In the genomic region with DNA sequence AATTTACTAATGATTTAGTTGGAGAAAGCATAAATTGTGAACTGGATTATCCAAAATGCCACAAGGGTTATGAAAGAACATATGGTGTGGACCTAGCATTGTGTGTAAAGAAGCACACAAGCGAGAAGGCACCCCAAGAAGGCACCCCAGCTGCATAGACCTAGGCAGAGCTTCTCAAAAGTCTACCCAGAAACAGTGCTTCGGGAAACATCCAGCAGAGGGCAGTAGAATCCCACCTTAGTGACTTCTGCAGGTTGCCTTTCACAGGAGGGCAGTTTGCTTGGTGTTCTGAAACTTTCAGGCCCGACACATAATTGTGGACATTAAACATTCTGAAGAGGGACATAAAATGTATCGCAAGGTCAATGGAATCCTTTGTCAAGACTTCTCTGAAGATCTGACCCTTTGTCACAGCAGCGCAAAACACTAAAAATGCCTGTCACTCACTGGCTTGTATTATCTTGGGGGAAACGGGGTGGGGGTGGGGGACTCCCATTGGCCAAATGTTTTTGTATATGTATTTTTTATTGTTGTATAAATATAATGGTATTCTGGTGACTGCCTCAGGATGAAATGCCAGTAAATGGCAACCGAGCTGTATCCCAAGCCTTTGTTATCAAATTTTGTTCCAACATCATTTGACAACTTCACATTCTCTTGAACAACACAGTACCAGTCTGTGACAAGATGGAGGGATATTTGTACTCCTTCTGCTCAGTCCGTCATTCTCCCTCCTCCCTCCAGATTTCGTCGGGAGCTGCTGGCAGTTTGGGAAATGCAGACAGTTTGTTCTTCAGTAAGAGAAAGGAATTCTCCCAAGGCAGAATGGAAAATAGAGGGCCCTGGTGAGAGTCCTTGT, we compare ENCODE assay signal across 9 mouse cellular contexts.
A peak's percentile ranks its signal among the peaks of the same experiment; 100 is the strongest.
DNase-seq lines count a peak whose midpoint lies in the region; ATAC-seq and TF ChIP-seq lines count a peak whose summit lies in the region.
"Had no signal": no experiment of that assay in that cellular context is flagged by ENCODE, and none has a peak within 500 bp of the region (broad histone marks: within the 10 kb centered on the region; RNA-seq: fewer than 3 reads in every experiment).

No protein-coding gene starts in this region.

- no peaks in the 10 kb centered on the region for H3K4me1 ChIP-seq in forebrain, postnatal 0 days (ENCODE audit: insufficient read depth)
- H3K4me1 ChIP-seq in midbrain, embryonic 15.5 days = peaks cover 3% of the 10 kb centered on the region; the same call in 1 of the 2 replicates

- no peaks in the 10 kb centered on the region for H3K27me3 ChIP-seq in forebrain, postnatal 0 days (ENCODE audit: insufficient read depth, low read length)
- no peaks in the 10 kb centered on the region for H3K27me3 ChIP-seq in midbrain, embryonic 15.5 days (replicated peaks)

- TF ChIP-seq CTCF in forebrain, postnatal 0 days (IDR thresholded peaks at IDR 0.05; ENCODE audit: low read depth) = peak; percentile 94

- no peak overlapping the region for H3K9ac ChIP-seq in forebrain, postnatal 0 days
- no peak overlapping the region for H3K9ac ChIP-seq in midbrain, embryonic 15.5 days

- H3K9me3 ChIP-seq in forebrain, postnatal 0 days (ENCODE audit: low read length) = no peaks in the 10 kb centered on the region
- H3K9me3 ChIP-seq in midbrain, embryonic 15.5 days = no peaks in the 10 kb centered on the region

- 25% methylated on average over 10 of the region's 10 CpGs for whole genome bisulfite sequencing in forebrain, postnatal 0 days
- WGBS in midbrain, embryonic 15.5 days = 31% methylated on average over 10 of the region's 10 CpGs

- no peak overlapping the region for H3K4me2 ChIP-seq in forebrain, postnatal 0 days (ENCODE audit: low read depth)
- H3K4me2 ChIP-seq in midbrain, embryonic 15.5 days = peak overlapping the region; percentile 16; the same call in 1 of the 2 replicates

- DNase-seq in heart, adult 8-10 months (ENCODE audit: low spot score) = peak; percentile 33
- DNase-seq in heart, adult 11 months = no peak
- DNase-seq in cerebellum, adult 18-20 months = peak; percentile 65 to 68
- DNase-seq in forebrain, postnatal 0 days = peak; percentile 93
- peak; percentile 11 for DNase-seq in kidney, adult 11 months
- DNase-seq in left cerebral cortex, postnatal 14 days (ENCODE audit: low spot score in 2 of 2) = peak; percentile 83 to 93
- peak; percentile 35 for DNase-seq in testis, postnatal 14 days (ENCODE audit: low spot score)

- H3K36me3 ChIP-seq in forebrain, postnatal 0 days (ENCODE audit: insufficient read depth) = no peaks in the 10 kb centered on the region
- H3K36me3 ChIP-seq in midbrain, embryonic 15.5 days (replicated peaks) = no peaks in the 10 kb centered on the region

- peak; percentile 85 for ATAC-seq in forebrain, postnatal 0 days
- peak; percentile 86 for ATAC-seq in midbrain, embryonic 15.5 days (replicated peaks)

- intact Hi-C loops in left cerebral cortex, postnatal 14 days (cut with DNase I) = loop anchor here (10.0 kb wide), 1 partner anchor 252 kb away; no protein-coding TSS in a partner anchor

- no peak overlapping the region for H3K27ac ChIP-seq in forebrain, postnatal 0 days (ENCODE audit: low read depth, low read length)
- no peak overlapping the region for H3K27ac ChIP-seq in midbrain, embryonic 15.5 days

- no peak overlapping the region for H3K4me3 ChIP-seq in forebrain, postnatal 0 days (ENCODE audit: low read depth, low read length)
- H3K4me3 ChIP-seq in midbrain, embryonic 15.5 days = no peak overlapping the region
- H3K4me3 ChIP-seq: myocyte had no signal
